25 mouse cellular contexts compared by ENCODE assay signal in genomic region chr9:122096822-122097511, GRCm38 (mm10).
"Had no signal": no experiment of that assay in that cellular context is flagged by ENCODE, and none has a peak within 500 bp of the region (broad histone marks: within the 10 kb centered on the region; RNA-seq: fewer than 3 reads in every experiment).

No protein-coding gene starts in this region.

- H3K36me3 ChIP-seq: heart, embryonic 13.5 days; heart, embryonic 15.5 days; hindbrain, embryonic 10.5 days; hindbrain, embryonic 12.5 days; intestine, embryonic 15.5 days; limb, embryonic 10.5 days; limb, embryonic 12.5 days; liver, embryonic 13.5 days; liver, embryonic 15.5 days had no signal

- H3K27ac ChIP-seq: heart, embryonic 13.5 days; heart, embryonic 15.5 days; hindbrain, embryonic 10.5 days; hindbrain, embryonic 12.5 days; hindbrain, embryonic 14.5 days; intestine, embryonic 15.5 days; layer of hippocampus, adult 2 months; left cerebral cortex, adult 2 months; limb, embryonic 10.5 days; limb, embryonic 12.5 days; liver, embryonic 13.5 days; liver, embryonic 15.5 days had no signal

- H3K4me2 ChIP-seq: heart, embryonic 11.5 days; heart, embryonic 13.5 days; heart, embryonic 15.5 days; hindbrain, embryonic 12.5 days; hindbrain, embryonic 14.5 days; intestine, embryonic 15.5 days; limb, embryonic 12.5 days; liver, embryonic 11.5 days; liver, embryonic 13.5 days; liver, embryonic 15.5 days had no signal

- H3K4me1 ChIP-seq: hindbrain, embryonic 10.5 days; hindbrain, embryonic 12.5 days; limb, embryonic 10.5 days; limb, embryonic 12.5 days had no signal

- H3K4me3 ChIP-seq: heart, adult 2 months; heart, embryonic 13.5 days; heart, embryonic 15.5 days; hindbrain, embryonic 10.5 days; hindbrain, embryonic 12.5 days; intestine, embryonic 15.5 days; layer of hippocampus, adult 2 months; left cerebral cortex, adult 2 months; limb, embryonic 10.5 days; limb, embryonic 12.5 days; liver, embryonic 13.5 days; liver, embryonic 15.5 days had no signal

- H3K9ac ChIP-seq: heart, embryonic 13.5 days; heart, embryonic 15.5 days; hindbrain, embryonic 12.5 days; hindbrain, embryonic 14.5 days; intestine, embryonic 15.5 days; limb, embryonic 12.5 days; liver, embryonic 13.5 days; liver, embryonic 15.5 days had no signal

- H3K9me3 ChIP-seq: heart, embryonic 13.5 days; heart, embryonic 15.5 days; hindbrain, embryonic 10.5 days; hindbrain, embryonic 12.5 days; intestine, embryonic 15.5 days; limb, embryonic 10.5 days; limb, embryonic 12.5 days; liver, embryonic 13.5 days; liver, embryonic 15.5 days had no signal

- DNase-seq: gastrocnemius, postnatal 10 days; gastrocnemius, postnatal 25 days; heart, adult 2 months; heart, postnatal 4 days; kidney, adult 18-20 months; kidney, adult 8-10 months; kidney, postnatal 10 days; kidney, postnatal 25 days; kidney, postnatal 4 days; layer of hippocampus, adult 9-11 months; liver; liver, embryonic 13.5 days had no signal

- H3K27me3 ChIP-seq: heart, embryonic 13.5 days; heart, embryonic 15.5 days; hindbrain, embryonic 12.5 days; intestine, embryonic 15.5 days; limb, embryonic 12.5 days; liver, embryonic 13.5 days; liver, embryonic 15.5 days had no signal
